Mouse (Mus musculus) liver, adult 2 months (tissue): ENCODE measurements at regions not wholly inside any gene's neighbourhood (a gene's known extent, or its start where the extent isn't known, plus 50 kb on each side); places are given as distances from the start of the nearest gene placed in this dataset.

Source experiments
- DNase-seq: peaks from one replicate; pipeline ENCODE4 v3.0.0-alpha.2; 2011; ENCODE audit warnings: low read depth, low spot score; ENCODE audit errors: extremely low read depth
- H3K27ac ChIP-seq: fragments of 200-500 bp; replicated peaks from 2 replicates; pipeline ENCODE4 v1.5.1; 2012; ENCODE audit warnings: low read depth, mild to moderate bottlenecking, control low read depth, inconsistent platforms, low read length; ENCODE audit not compliant: insufficient read depth
- H3K27me3 ChIP-seq: fragments of 200-500 bp; 2 replicates; pipeline ENCODE4 v1.6.1; 2012; ENCODE audit warnings: mild to moderate bottlenecking, moderate library complexity, low read length, inconsistent platforms; ENCODE audit not compliant: control insufficient read depth, insufficient read depth
- H3K36me3 ChIP-seq: fragments of 200-500 bp; 2 replicates; pipeline ENCODE4 v1.6.1; 2012; ENCODE audit warnings: low read length, inconsistent platforms; ENCODE audit not compliant: control insufficient read depth, insufficient read depth
- H3K4me1 ChIP-seq: fragments of 200-500 bp; 2 replicates; pipeline ENCODE4 v1.6.1; 2011; ENCODE audit warnings: low read length; ENCODE audit not compliant: control insufficient read depth, insufficient read depth
- H3K4me3 ChIP-seq: fragments of 200-500 bp; 2 replicates; pipeline ENCODE4 v1.5.1; 2011; ENCODE audit warnings: low read depth, mild to moderate bottlenecking, control low read depth, low read length, moderate library complexity; ENCODE audit not compliant: insufficient read depth
- H3K79me2 ChIP-seq: fragments of 200-500 bp; 2 replicates; pipeline ENCODE4 v1.6.1; 2012; ENCODE audit warnings: inconsistent platforms, mild to moderate bottlenecking, low read length, moderate library complexity; ENCODE audit not compliant: control insufficient read depth, insufficient read depth
- H3K9ac ChIP-seq: fragments of 200-500 bp; 2 replicates; pipeline ENCODE4 v1.6.1; 2012; ENCODE audit warnings: low read depth, mild to moderate bottlenecking, control low read depth, inconsistent platforms, low read length
- CTCF ChIP-seq: fragments of 200-500 bp; IDR thresholded peaks from 2 replicates; pipeline ENCODE4 v1.5.1; 2011; ENCODE audit warnings: low read depth, low read length, control low read depth
- POLR2A ChIP-seq: fragments of 200-500 bp; IDR thresholded peaks from 2 replicates; pipeline ENCODE4 v1.6.1; 2011; ENCODE audit warnings: low read length, control low read depth; ENCODE audit not compliant: insufficient read depth; ENCODE audit errors: extremely low read depth
- WGBS: fragments of 180-500 bp; shearing (Covaris S2); methylation state at CpG from one replicate; pipeline ENCODE4 v1.1.7; 2018; 5-methylcytosine and 5-hydroxymethylcytosine counted together

- Histone ChIP-seq H3K36me3 (no peaks in the 10 kb centered on the region), H3K27me3 (no peaks in the 10 kb centered on the region), H3K9ac (no peak overlapping the region), H3K4me3 (no peak overlapping the region), H3K4me1 (peaks cover 6% of the 10 kb centered on the region), H3K27ac (no peak overlapping the region), H3K79me2 (no peaks in the 10 kb centered on the region)
- TF ChIP-seq POLR2A, result no peak
- TF ChIP-seq CTCF, result no peak
- DNase-seq, result peak; percentile 71
- whole genome bisulfite sequencing, result 70% methylated on average over 4 of the region's 4 CpGs
Observed at GRCm38 (mm10) chr17:4941286-4941800, 52.8 kb upstream of the Arid1b start.

DNA sequence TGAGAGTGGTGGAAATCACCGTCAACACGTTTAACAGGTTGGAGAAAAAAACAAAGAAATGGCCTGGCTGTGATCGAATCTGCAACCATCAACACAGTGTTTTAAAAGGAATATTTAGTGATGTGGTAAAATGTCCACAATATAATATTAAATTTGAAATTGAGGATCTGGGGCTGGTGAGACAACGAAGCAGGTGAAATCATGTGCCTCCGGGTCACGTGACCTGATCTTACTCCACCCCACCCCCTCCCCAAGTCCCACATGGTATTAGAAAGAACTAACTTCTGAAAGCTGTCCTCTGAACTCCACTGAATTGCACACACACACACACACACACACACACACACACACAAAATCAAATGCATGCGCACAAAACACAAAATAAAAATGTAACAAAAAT is 51.3 kb upstream of the Arid1b start:
- no peaks in the 10 kb centered on the region for H3K79me2 ChIP-seq
- TF ChIP-seq CTCF (no peak), POLR2A (no peak)

More for the DNA sequence above, 51.3 kb upstream of the Arid1b start:
- H3K27ac ChIP-seq, result peak overlapping the region; percentile 49; the same call in 1 of the 2 replicates
- no peaks in the 10 kb centered on the region for H3K36me3 ChIP-seq
- peaks cover 13% of the 10 kb centered on the region for H3K4me1 ChIP-seq
- DNase-seq, result no peak
- no peak overlapping the region for H3K9ac ChIP-seq
- H3K27me3 ChIP-seq, result no peaks in the 10 kb centered on the region
- WGBS, result 90% methylated on average over 7 of the region's 7 CpGs
- no peak overlapping the region for H3K4me3 ChIP-seq
